Mouse (Mus musculus) ES-E14 (cell line): Measurements from ENCODE around the gene Scel. TPM values are rescaled to one million over a fixed set of nuclear protein-coding genes. Genes with fewer than 3 reads are reported as not detected.

ENCODE experiments used
- DNase-seq: peaks from one replicate; pipeline ENCODE4 v3.0.0-alpha.2; 2013; ENCODE audit warnings: low read depth, low spot score
- H3K27ac ChIP-seq: 2 replicates; pipeline ENCODE4 v1.5.1; 2012; ENCODE audit warnings: low read depth, mild to moderate bottlenecking, low read length, moderate library complexity, mixed read lengths; ENCODE audit not compliant: poor library complexity, insufficient read depth, severe bottlenecking
- H3K36me3 ChIP-seq: 2 replicates; pipeline ENCODE4 v1.6.1; 2012; ENCODE audit warnings: mild to moderate bottlenecking, low read length, moderate library complexity, mixed read lengths; ENCODE audit not compliant: control insufficient read depth, poor library complexity, insufficient read depth, severe bottlenecking
- H3K4me1 ChIP-seq, 2 experiments: fragments of 150-350 bp in 1 of 2; sonication (generic) in 1 of 2; 2 replicates each; pipeline ENCODE4 v1.6.1; 2012; ENCODE audit warnings: low read length in 2 of 2, mild to moderate bottlenecking in 1 of 2, mixed read lengths in 1 of 2; ENCODE audit not compliant: control insufficient read depth in 2 of 2, insufficient read depth in 2 of 2, poor library complexity in 1 of 2
- H3K4me3 ChIP-seq, 2 experiments: fragments of 150-350 bp in 1 of 2; sonication (generic) in 1 of 2; 2 replicates each; pipeline ENCODE4 v1.5.1; 2012; ENCODE audit warnings: low read length in 2 of 2, low read depth in 1 of 2, mild to moderate bottlenecking in 1 of 2, mixed read lengths in 1 of 2; ENCODE audit not compliant: insufficient read depth in 1 of 2, poor library complexity in 1 of 2, severe bottlenecking in 1 of 2
- H3K9ac ChIP-seq: 2 replicates; pipeline ENCODE4 v1.6.1; 2012; ENCODE audit warnings: low read depth, mild to moderate bottlenecking, low read length, mixed read lengths; ENCODE audit not compliant: poor library complexity, insufficient read depth, severe bottlenecking
- H3K9me3 ChIP-seq: fragments of 150-350 bp; sonication (generic); 2 replicates; pipeline ENCODE4 v1.6.1; 2012; ENCODE audit warnings: low read depth, mild to moderate bottlenecking, low read length; ENCODE audit not compliant: control insufficient read depth, insufficient read depth
- CHD2 ChIP-seq: IDR thresholded peaks from 2 replicates; pipeline ENCODE4 v1.6.1; 2014; ENCODE audit warnings: mild to moderate bottlenecking, low read depth, low read length, inconsistent platforms
- HCFC1 ChIP-seq: IDR thresholded peaks from 2 replicates; pipeline ENCODE4 v1.6.1; 2012; ENCODE audit warnings: low read length, inconsistent platforms, borderline replicate concordance; ENCODE audit not compliant: insufficient read depth
- MAFK ChIP-seq: IDR thresholded peaks from 2 replicates; pipeline ENCODE4 v1.6.1; 2014; ENCODE audit warnings: mild to moderate bottlenecking, low read depth, low read length, inconsistent platforms; ENCODE audit not compliant: insufficient read depth
- ZC3H11A ChIP-seq: IDR thresholded peaks from 2 replicates; pipeline ENCODE4 v1.6.1; 2012; ENCODE audit warnings: low read depth, mild to moderate bottlenecking, inconsistent platforms, low read length, borderline replicate concordance
- ZNF384 ChIP-seq: IDR thresholded peaks from 2 replicates; pipeline ENCODE4 v1.6.1; 2012; ENCODE audit warnings: low read depth, low read length, inconsistent platforms
- in situ Hi-C, 2 experiments: fragments of 600-800 bp; cut with MboI; formaldehyde crosslinking; loops; one replicate each; pipeline ENCODE4 v1.15.1; 2025; ENCODE audit warnings: low sequenced_read_pairs in 2 of 2, inconsistent platforms in 1 of 2; ENCODE audit not compliant: unreplicated experiment in 2 of 2
- total RNA-seq: library from RNA; depleted of rRNA; stranded (reverse); fragments of 300-350 nt; gene quantifications from 2 replicates; pipeline ENCODE4 v1.2.3, GENCODE M21; 2012

Scel gene
- total RNA-seq, 1 experiment, result 0.49 TPM

DNA sequence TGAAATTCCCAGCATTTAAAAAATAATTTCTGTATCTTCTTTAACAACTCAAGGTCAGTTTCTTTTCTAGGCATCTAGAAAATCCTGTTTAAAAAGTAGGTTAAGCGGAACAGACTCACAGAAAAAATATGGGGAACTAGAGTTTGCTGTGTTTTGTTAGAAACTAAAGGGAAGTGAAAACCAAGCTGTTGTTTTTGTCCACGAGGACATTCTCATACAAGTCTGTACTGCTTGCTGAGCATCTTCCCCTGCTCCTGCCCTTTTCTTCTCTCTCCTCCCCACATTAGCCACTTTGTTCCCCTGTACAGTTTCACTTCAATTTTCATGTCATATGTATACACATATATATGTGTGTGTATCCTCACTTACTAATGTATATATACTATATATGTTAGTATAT, 35.2 kb upstream of the Scel start:
- Histone ChIP-seq H3K4me1 (no peaks in the 10 kb centered on the region), H3K9ac (no peak overlapping the region), H3K4me3 (no peak overlapping the region), H3K36me3 (no peaks in the 10 kb centered on the region), H3K27ac (no peak overlapping the region), H3K9me3 (no peaks in the 10 kb centered on the region)
- in situ Hi-C loops, result no loop called here
- no peak for DNase-seq
- TF ChIP-seq HCFC1 (no peak), ZC3H11A (no peak), ZNF384 (no peak), CHD2 (no peak), MAFK (no peak)

DNA sequence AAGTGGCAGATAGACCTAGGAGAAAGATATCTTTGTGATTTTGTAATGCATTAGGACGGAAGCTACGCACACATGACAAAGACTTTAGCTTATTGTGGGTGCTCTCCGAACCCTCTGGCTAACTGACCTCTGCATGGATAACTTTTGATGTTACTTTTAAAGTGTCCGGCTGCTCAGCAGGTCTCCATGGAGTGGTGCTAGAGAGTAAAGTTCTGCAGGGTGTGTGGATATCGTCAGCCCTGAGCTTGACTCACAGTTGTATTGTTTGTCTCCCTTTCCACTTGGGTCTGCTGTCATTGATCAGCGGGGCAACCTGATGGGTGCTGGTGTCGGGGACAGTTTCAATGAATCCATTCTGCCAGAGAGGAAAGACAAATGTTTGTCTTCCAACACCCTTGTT, 33.7 kb upstream of the Scel start:
- no peak overlapping the region for H3K4me3 ChIP-seq
- in situ Hi-C loops, result no loop called here
- H3K27ac ChIP-seq, result no peak overlapping the region
- no peaks in the 10 kb centered on the region for H3K36me3 ChIP-seq
- no peak for DNase-seq
- H3K9me3 ChIP-seq, result no peaks in the 10 kb centered on the region
- H3K9ac ChIP-seq, result no peak overlapping the region
- TF ChIP-seq ZNF384 (no peak), CHD2 (no peak), MAFK (no peak), ZC3H11A (no peak)
- H3K4me1 ChIP-seq, result no peaks in the 10 kb centered on the region

DNA sequence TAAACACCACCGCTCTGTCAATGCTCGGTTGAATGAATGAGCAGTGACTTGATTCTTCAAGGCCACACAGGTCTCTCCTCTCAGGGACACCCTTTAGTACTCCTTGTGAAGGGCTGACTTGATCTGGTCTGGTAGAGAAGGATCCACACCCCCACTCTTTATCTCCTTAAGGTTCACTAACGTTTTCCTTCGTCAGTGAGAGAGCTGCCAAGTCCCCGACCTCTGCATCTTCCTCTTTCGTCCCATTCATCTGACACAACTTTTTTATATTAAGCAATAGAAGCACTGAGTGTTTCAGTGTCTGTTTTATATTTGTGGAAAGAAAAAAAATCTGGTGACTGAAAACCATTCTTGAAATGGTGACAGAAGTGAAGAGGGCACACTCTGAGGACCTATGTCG, 31.6 kb upstream of the Scel start:
- Histone ChIP-seq H3K4me1 (no peaks in the 10 kb centered on the region), H3K27ac (no peak overlapping the region), H3K4me3 (no peak overlapping the region), H3K9ac (no peak overlapping the region), H3K9me3 (no peaks in the 10 kb centered on the region), H3K36me3 (no peaks in the 10 kb centered on the region)
- TF ChIP-seq ZC3H11A, result no peak
- TF ChIP-seq ZNF384, result no peak
- no peak for TF ChIP-seq HCFC1
- no peak for TF ChIP-seq CHD2
- no peak for TF ChIP-seq MAFK
- no peak for DNase-seq
- in situ Hi-C loops, result no loop called here

DNA sequence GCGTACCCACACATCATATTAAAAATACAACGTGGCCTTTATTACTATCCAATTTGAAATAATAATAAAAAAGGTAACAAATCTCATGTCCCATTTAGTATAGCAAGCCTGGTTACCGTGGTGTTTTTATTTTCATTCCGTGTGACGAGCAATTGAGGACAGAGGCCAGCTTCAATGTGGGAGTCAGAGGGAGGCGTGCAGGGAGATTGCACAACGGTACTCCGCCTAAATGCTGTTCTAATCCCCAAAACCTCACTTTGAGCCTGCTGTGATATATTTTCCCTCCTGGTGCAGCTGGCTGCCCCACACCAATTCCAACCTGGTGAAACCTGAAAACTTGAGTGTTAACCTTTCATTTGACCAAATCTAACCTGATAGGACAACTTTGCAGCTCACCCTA, 27.5 kb upstream of the Scel start:
- H3K4me3 ChIP-seq, result no peak overlapping the region

DNA sequence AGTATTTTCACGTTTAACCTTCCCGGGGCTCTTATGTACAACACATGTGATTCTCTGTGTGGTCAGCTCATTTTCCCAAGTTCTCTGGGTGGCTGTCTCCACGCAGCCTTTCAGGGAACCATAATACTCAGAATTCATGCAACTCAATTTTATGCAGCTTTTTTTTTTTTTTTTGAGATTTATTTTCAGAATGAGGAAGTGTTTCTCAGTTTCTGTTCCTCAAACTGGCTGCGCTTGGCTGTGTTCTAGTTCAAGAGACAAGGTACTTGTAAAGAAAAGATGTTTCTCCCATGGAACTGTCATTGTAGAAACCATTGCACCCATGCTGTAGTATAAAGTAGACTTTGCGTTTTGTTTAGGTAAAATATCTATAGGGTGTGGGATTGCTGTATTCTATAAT, 26.2 kb upstream of the Scel start:
- no peaks in the 10 kb centered on the region for H3K36me3 ChIP-seq
- H3K4me1 ChIP-seq, result no peaks in the 10 kb centered on the region
- DNase-seq, result no peak
- no peak overlapping the region for H3K27ac ChIP-seq
- TF ChIP-seq HCFC1 (no peak), ZC3H11A (no peak), MAFK (no peak), ZNF384 (no peak), CHD2 (no peak)
- no peak overlapping the region for H3K9ac ChIP-seq
- no peaks in the 10 kb centered on the region for H3K9me3 ChIP-seq
- in situ Hi-C loops, result no loop called here
- H3K4me3 ChIP-seq, result no peak overlapping the region

More for the DNA sequence above, 27.5 kb upstream of the Scel start:
- H3K9ac ChIP-seq, result no peak overlapping the region
- in situ Hi-C loops, result no loop called here
- no peak for DNase-seq
- no peaks in the 10 kb centered on the region for H3K4me1 ChIP-seq
- H3K9me3 ChIP-seq, result no peaks in the 10 kb centered on the region
- H3K27ac ChIP-seq, result no peak overlapping the region
- no peak for TF ChIP-seq ZC3H11A
- H3K36me3 ChIP-seq, result no peaks in the 10 kb centered on the region
